Mouse (Mus musculus) neural tube, embryonic 14.5 days (tissue): ENCODE results near the gene Lbhd2. TPM values are rescaled to one million over a fixed set of nuclear protein-coding genes. Genes with fewer than 3 reads are reported as not detected.
A peak's percentile ranks its signal among the peaks of the same experiment; 100 is the strongest.

Source experiments
- ATAC-seq: fragments of 200-750 bp; cut with Nextera tagmentation; 2 replicates; pipeline ENCODE4 v1.8.0; 2017; ENCODE audit warnings: low read depth, mild to moderate bottlenecking, moderate TSS enrichment, moderate library complexity
- H3K27ac ChIP-seq: fragments of 300-500 bp; sonication (generic); 2 replicates; pipeline ENCODE4 v1.5.1; 2014; ENCODE audit warnings: low read depth, mild to moderate bottlenecking, control low read depth, low read length, moderate library complexity, mixed read lengths
- H3K27me3 ChIP-seq: fragments of 300-500 bp; sonication (generic); 2 replicates; pipeline ENCODE4 v1.6.1; 2014; ENCODE audit warnings: low read length; ENCODE audit not compliant: control insufficient read depth, insufficient read depth
- H3K36me3 ChIP-seq: fragments of 300-500 bp; sonication (generic); 2 replicates; pipeline ENCODE4 v1.6.1; 2014; ENCODE audit warnings: low read length, mixed read lengths; ENCODE audit not compliant: control insufficient read depth, insufficient read depth
- H3K4me1 ChIP-seq: fragments of 300-500 bp; sonication (generic); 2 replicates; pipeline ENCODE4 v1.6.1; 2014; ENCODE audit warnings: low read length; ENCODE audit not compliant: control insufficient read depth, insufficient read depth
- H3K4me2 ChIP-seq: fragments of 300-500 bp; sonication (generic); 2 replicates; pipeline ENCODE4 v1.6.1; 2014; ENCODE audit warnings: mild to moderate bottlenecking, low read depth, low read length, control low read depth
- H3K4me3 ChIP-seq: fragments of 300-500 bp; sonication (generic); 2 replicates; pipeline ENCODE4 v1.5.1; 2014; ENCODE audit warnings: low read depth, low read length, control low read depth, mixed read lengths
- H3K9ac ChIP-seq: fragments of 300-500 bp; sonication (generic); replicated peaks from 2 replicates; pipeline ENCODE4 v1.6.1; 2014; ENCODE audit warnings: low read depth, mild to moderate bottlenecking, control low read depth, low read length, mixed read lengths
- H3K9me3 ChIP-seq: fragments of 300-500 bp; sonication (generic); 2 replicates; pipeline ENCODE4 v1.6.1; 2016; ENCODE audit warnings: low read length; ENCODE audit not compliant: control insufficient read depth
- WGBS: fragments of 180-500 bp; shearing (Covaris S2); extraction: QIAGEN DNeasy Blood & Tissue Kit; methylation state at CpG from one replicate; pipeline ENCODE4 v1.1.7; 2014; 5-methylcytosine and 5-hydroxymethylcytosine counted together
- polyA plus RNA-seq: library from polyadenylated mRNA; unstranded; fragments of >200 nt; fragmentation: Nextera tagmentation; extraction: Ambion mirVana; gene quantifications from 2 replicates; pipeline ENCODE4 v1.2.1, GENCODE M21; 2014

Lbhd2 gene
- polyA plus RNA-seq: 0.43 and 1.5 TPM in 2 replicates

- Histone ChIP-seq H3K36me3 (no peaks in the 10 kb centered on the region), H3K4me3 (no peak within 1 kb of the TSS), H3K27ac (no peak within 1 kb of the TSS), H3K4me1 (0 out of 2 replicates have a peak, but pooled peaks cover 5% of the 10 kb centered on the region), H3K9me3 (no peaks in the 10 kb centered on the region), H3K9ac (no peak within 1 kb of the TSS), H3K27me3 (peaks cover 17% of the 10 kb centered on the region), H3K4me2 (peak within 1 kb of the TSS; percentile 26; the same call in 1 of the 2 replicates)
- 3% methylated on average over 20 of the region's 24 CpGs for WGBS
- ATAC-seq: no peak
Measured at GRCm38 (mm10) chr12:111406622-111407021, at the start of gene Lbhd2. Gene Lbhd2 (plus strand): TSS chr12:111406809.

- H3K9me3 ChIP-seq: no peaks in the 10 kb centered on the region
- peaks cover 13% of the 10 kb centered on the region; the same call in 1 of the 2 replicates for H3K4me1 ChIP-seq
- 82% methylated on average over 16 of the region's 16 CpGs for WGBS
- no peaks in the 10 kb centered on the region for H3K36me3 ChIP-seq
- no peak overlapping the region for H3K27ac ChIP-seq
- H3K9ac ChIP-seq: no peak overlapping the region
- no peak overlapping the region for H3K4me2 ChIP-seq
- no peak for ATAC-seq
- no peaks in the 10 kb centered on the region for H3K27me3 ChIP-seq
- H3K4me3 ChIP-seq: no peak overlapping the region
Measured at GRCm38 (mm10) chr12:111360671-111361070, 45.9 kb upstream of the Lbhd2 start.

- peaks cover 13% of the 10 kb centered on the region; the same call in 1 of the 2 replicates for H3K4me1 ChIP-seq
- H3K27ac ChIP-seq: no peak overlapping the region
- no peak for ATAC-seq
- no peak overlapping the region for H3K4me3 ChIP-seq
- no peaks in the 10 kb centered on the region for H3K9me3 ChIP-seq
- H3K36me3 ChIP-seq: no peaks in the 10 kb centered on the region
- WGBS: 68% methylated on average over 14 of the region's 14 CpGs
- no peak overlapping the region for H3K4me2 ChIP-seq
- H3K9ac ChIP-seq: no peak overlapping the region
- no peaks in the 10 kb centered on the region for H3K27me3 ChIP-seq
Measured at GRCm38 (mm10) chr12:111361319-111362098, 45.1 kb upstream of the Lbhd2 start.

GRCm38 (mm10) chr12:111364234-111364633 lies 42.4 kb upstream of the Lbhd2 start:
- Histone ChIP-seq H3K9me3 (no peaks in the 10 kb centered on the region), H3K4me2 (no peak overlapping the region), H3K4me1 (peaks cover 7% of the 10 kb centered on the region; the same call in 1 of the 2 replicates), H3K4me3 (no peak overlapping the region), H3K9ac (no peak overlapping the region), H3K27ac (no peak overlapping the region), H3K36me3 (no peaks in the 10 kb centered on the region), H3K27me3 (no peaks in the 10 kb centered on the region)
- ATAC-seq: no peak
- 92% methylated on average over 3 of the region's 3 CpGs for WGBS

GRCm38 (mm10) chr12:111367065-111367464 lies 39.5 kb upstream of the Lbhd2 start:
- no peaks in the 10 kb centered on the region for H3K27me3 ChIP-seq
- H3K4me3 ChIP-seq: no peak overlapping the region
- H3K27ac ChIP-seq: no peak overlapping the region
- 82% methylated on average over 7 of the region's 7 CpGs for WGBS
- H3K4me1 ChIP-seq: peaks cover 6% of the 10 kb centered on the region; the same call in 1 of the 2 replicates
- ATAC-seq: no peak
- H3K4me2 ChIP-seq: no peak overlapping the region
- no peaks in the 10 kb centered on the region for H3K9me3 ChIP-seq
- H3K9ac ChIP-seq: no peak overlapping the region
- H3K36me3 ChIP-seq: no peaks in the 10 kb centered on the region

- 42% methylated on average over 4 of the region's 4 CpGs for WGBS
- Histone ChIP-seq H3K4me3 (no peak overlapping the region), H3K9ac (no peak overlapping the region), H3K27me3 (no peaks in the 10 kb centered on the region), H3K27ac (no peak overlapping the region), H3K36me3 (no peaks in the 10 kb centered on the region), H3K9me3 (no peaks in the 10 kb centered on the region), H3K4me1 (peaks cover 14% of the 10 kb centered on the region; the same call in 1 of the 2 replicates), H3K4me2 (no peak overlapping the region)
- no peak for ATAC-seq
Measured at GRCm38 (mm10) chr12:111370249-111370648, 36.4 kb upstream of the Lbhd2 start.

- 86% methylated on average over 7 of the region's 7 CpGs for WGBS
- Histone ChIP-seq H3K27ac (no peak overlapping the region), H3K4me1 (peaks cover 28% of the 10 kb centered on the region; the same call in 1 of the 2 replicates), H3K27me3 (no peaks in the 10 kb centered on the region), H3K4me3 (no peak overlapping the region), H3K9me3 (no peaks in the 10 kb centered on the region), H3K9ac (no peak overlapping the region), H3K4me2 (no peak overlapping the region), H3K36me3 (no peaks in the 10 kb centered on the region)
- no peak for ATAC-seq
Measured at GRCm38 (mm10) chr12:111371905-111372304, 34.7 kb upstream of the Lbhd2 start.

GRCm38 (mm10) chr12:111373411-111373810 lies 33.2 kb upstream of the Lbhd2 start:
- 66% methylated on average over 6 of the region's 6 CpGs for WGBS
- Histone ChIP-seq H3K4me1 (peaks cover 28% of the 10 kb centered on the region; the same call in 1 of the 2 replicates), H3K4me2 (no peak overlapping the region), H3K4me3 (no peak overlapping the region), H3K9me3 (no peaks in the 10 kb centered on the region), H3K9ac (no peak overlapping the region), H3K27ac (no peak overlapping the region), H3K27me3 (no peaks in the 10 kb centered on the region), H3K36me3 (no peaks in the 10 kb centered on the region)
- no peak for ATAC-seq

- no peaks in the 10 kb centered on the region for H3K27me3 ChIP-seq
- H3K9ac ChIP-seq: no peak overlapping the region
- 81% methylated on average over 10 of the region's 10 CpGs for WGBS
- no peaks in the 10 kb centered on the region for H3K36me3 ChIP-seq
- no peak overlapping the region for H3K27ac ChIP-seq
- no peak overlapping the region for H3K4me3 ChIP-seq
- no peak for ATAC-seq
- peaks cover 28% of the 10 kb centered on the region; the same call in 1 of the 2 replicates for H3K4me1 ChIP-seq
- H3K4me2 ChIP-seq: peak overlapping the region; percentile 87; the same call in 1 of the 2 replicates
- no peaks in the 10 kb centered on the region for H3K9me3 ChIP-seq
Measured at GRCm38 (mm10) chr12:111374727-111375126, 31.9 kb upstream of the Lbhd2 start.
